Mouse (Mus musculus) right cerebral cortex, postnatal 10 days (tissue): ENCODE measurements around the gene Ctdspl2.

Experiments used
- DNase-seq, 2 experiments: peaks; one replicate each; pipeline ENCODE4 v3.0.0; 2021; ENCODE audit warnings: low spot score in 2 of 2

Ctdspl2 gene

GRCm38 (mm10) chr2:122059365-122060115 is 103.7 kb downstream of the Ctdspl2 start:
- DNase-seq: no peak
